Mouse (Mus musculus) E14TG2a.4 (cell line): ENCODE results near the gene Fxyd4.

Experiments used
- H3K27me3 ChIP-seq: 2 replicates; pipeline ENCODE4 v1.6.1; 2014; ENCODE audit warnings: low read length, control low read depth; ENCODE audit not compliant: insufficient read depth
- H3K36me3 ChIP-seq: 2 replicates; pipeline ENCODE4 v1.6.1; 2014; ENCODE audit warnings: low read length, control low read depth; ENCODE audit not compliant: insufficient read depth
- H3K4me1 ChIP-seq: replicated peaks from 2 replicates; pipeline ENCODE4 v1.6.1; 2014; ENCODE audit warnings: low read depth, low read length, control low read depth
- H3K4me3 ChIP-seq: replicated peaks from 2 replicates; pipeline ENCODE4 v1.5.1; 2014; ENCODE audit warnings: mild to moderate bottlenecking, low read length
- H3K9me3 ChIP-seq: 2 replicates; pipeline ENCODE4 v1.6.1; 2014; ENCODE audit warnings: low read length, control low read depth
- CTCF ChIP-seq: conservative IDR thresholded peaks from 2 replicates; pipeline ENCODE4 v1.5.1; 2014; ENCODE audit warnings: low read length
- NANOG ChIP-seq: IDR thresholded peaks from 2 replicates; pipeline ENCODE4 v1.6.1; 2014; ENCODE audit warnings: borderline replicate concordance, low read length, mixed read lengths
- POU5F1 ChIP-seq: IDR thresholded peaks from 2 replicates; pipeline ENCODE4 v1.6.1; 2014; ENCODE audit warnings: low read length, borderline replicate concordance

The Fxyd4 gene

DNA sequence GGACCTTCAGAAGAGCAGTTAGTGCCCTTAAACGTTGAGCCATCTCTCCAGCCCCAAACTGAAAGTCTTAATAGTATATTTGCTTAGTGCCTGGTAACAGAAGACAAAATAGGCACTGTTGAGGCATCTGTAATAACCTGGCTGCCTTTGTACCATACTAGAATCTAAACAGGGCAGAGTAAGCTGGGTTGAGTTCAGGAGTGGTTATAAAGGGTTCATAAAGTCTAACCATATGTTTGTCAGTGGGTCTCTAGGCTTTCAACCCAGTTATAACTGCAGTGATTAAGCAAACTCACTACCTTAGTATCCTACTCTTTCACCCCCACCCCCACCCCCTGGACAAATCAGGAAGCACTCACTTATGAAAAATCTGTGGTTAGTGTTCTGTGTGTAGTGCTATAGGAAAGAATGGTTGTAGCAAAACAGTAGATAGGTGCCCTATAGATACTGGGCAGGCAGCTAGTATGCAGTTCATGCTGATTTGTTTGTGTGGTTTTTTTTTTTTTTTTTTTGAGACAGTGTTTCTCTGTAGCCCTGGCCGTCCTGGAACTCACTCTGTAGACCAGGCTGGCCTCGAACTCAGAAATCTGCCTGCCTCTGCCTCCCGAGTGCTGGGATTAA is 10.5 kb downstream of the Fxyd4 start:
- TF ChIP-seq CTCF (no peak), POU5F1 (no peak), NANOG (no peak)
- H3K36me3 ChIP-seq = peaks cover 69% of the 10 kb centered on the region
- no peaks in the 10 kb centered on the region for H3K27me3 ChIP-seq
- H3K4me1 ChIP-seq = peaks cover 38% of the 10 kb centered on the region
- no peak overlapping the region for H3K4me3 ChIP-seq
- no peaks in the 10 kb centered on the region for H3K9me3 ChIP-seq

DNA sequence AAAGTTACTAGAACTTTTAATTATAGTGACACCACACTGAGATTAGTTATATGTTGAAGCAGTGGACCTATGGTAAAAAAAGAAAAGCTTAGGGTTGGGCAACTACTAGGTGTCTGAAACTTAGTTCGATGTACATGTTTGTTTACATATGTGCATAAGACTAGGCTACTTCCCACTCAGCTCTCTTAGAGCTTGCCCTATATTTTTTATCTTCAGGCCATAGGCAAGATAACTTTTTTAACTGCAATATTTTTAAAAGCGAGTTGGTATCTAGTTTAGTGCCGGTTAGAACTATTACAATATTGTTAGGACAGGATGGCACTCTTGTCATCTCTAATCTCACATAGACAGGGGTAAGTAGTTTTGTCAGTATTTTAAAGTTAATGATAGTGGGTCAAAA is 15.5 kb downstream of the Fxyd4 start:
- TF ChIP-seq POU5F1 (no peak), NANOG (no peak), CTCF (no peak)
- Histone ChIP-seq H3K4me3 (peak overlapping the region; percentile 27; the same call in 1 of the 2 replicates), H3K9me3 (no peaks in the 10 kb centered on the region), H3K4me1 (peaks cover 54% of the 10 kb centered on the region), H3K27me3 (no peaks in the 10 kb centered on the region), H3K36me3 (peaks cover 74% of the 10 kb centered on the region)

- H3K36me3 ChIP-seq = peaks cover 69% of the 10 kb centered on the region
- H3K4me1 ChIP-seq = peaks cover 54% of the 10 kb centered on the region
- TF ChIP-seq CTCF (peak; percentile 81), POU5F1 (no peak)
- H3K27me3 ChIP-seq = no peaks in the 10 kb centered on the region
- peak overlapping the region; percentile 99 for H3K4me3 ChIP-seq
- H3K9me3 ChIP-seq = no peaks in the 10 kb centered on the region
Measured at GRCm38 (mm10) chr6:117920659-117921640, 16.5 kb downstream of the Fxyd4 start.

- Histone ChIP-seq H3K36me3 (peaks cover 83% of the 10 kb centered on the region), H3K27me3 (no peaks in the 10 kb centered on the region), H3K4me1 (peaks cover 77% of the 10 kb centered on the region), H3K9me3 (no peaks in the 10 kb centered on the region), H3K4me3 (peak overlapping the region; percentile 99)
- TF ChIP-seq CTCF = no peak
Measured at GRCm38 (mm10) chr6:117918043-117918442, 19.4 kb downstream of the Fxyd4 start.

DNA sequence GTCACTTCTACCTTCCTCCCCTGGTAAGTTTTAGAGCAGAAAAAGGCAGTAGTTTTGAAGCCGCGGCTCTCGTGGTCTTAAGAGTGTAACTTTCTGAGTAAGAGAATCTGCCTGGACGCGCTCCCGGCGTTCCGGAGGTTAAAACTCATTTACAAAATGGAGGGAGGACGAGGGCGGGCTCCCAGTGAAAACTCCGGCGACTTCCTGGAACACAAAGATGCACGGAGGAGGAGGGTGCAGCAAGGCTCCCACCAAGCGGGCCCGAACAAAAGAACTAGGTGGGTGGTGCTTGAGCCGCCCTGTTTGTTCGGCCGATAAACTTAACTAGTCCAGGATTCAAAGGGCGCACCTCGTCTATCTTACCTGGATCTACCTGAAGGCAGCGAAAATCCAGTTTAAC is 19.9 kb downstream of the Fxyd4 start:
- no peak for TF ChIP-seq CTCF
- TF ChIP-seq NANOG = no peak
- no peak for TF ChIP-seq POU5F1
- peaks cover 83% of the 10 kb centered on the region for H3K36me3 ChIP-seq
- peaks cover 79% of the 10 kb centered on the region for H3K4me1 ChIP-seq
- peak overlapping the region; percentile 99 for H3K4me3 ChIP-seq
- no peaks in the 10 kb centered on the region for H3K9me3 ChIP-seq
- no peaks in the 10 kb centered on the region for H3K27me3 ChIP-seq

- TF ChIP-seq CTCF (no peak), POU5F1 (no peak), NANOG (no peak)
- Histone ChIP-seq H3K4me3 (peak overlapping the region; percentile 99), H3K36me3 (peaks cover 82% of the 10 kb centered on the region), H3K27me3 (no peaks in the 10 kb centered on the region), H3K9me3 (no peaks in the 10 kb centered on the region), H3K4me1 (peaks cover 79% of the 10 kb centered on the region)
Measured at GRCm38 (mm10) chr6:117916737-117917426, 20.6 kb downstream of the Fxyd4 start.

DNA sequence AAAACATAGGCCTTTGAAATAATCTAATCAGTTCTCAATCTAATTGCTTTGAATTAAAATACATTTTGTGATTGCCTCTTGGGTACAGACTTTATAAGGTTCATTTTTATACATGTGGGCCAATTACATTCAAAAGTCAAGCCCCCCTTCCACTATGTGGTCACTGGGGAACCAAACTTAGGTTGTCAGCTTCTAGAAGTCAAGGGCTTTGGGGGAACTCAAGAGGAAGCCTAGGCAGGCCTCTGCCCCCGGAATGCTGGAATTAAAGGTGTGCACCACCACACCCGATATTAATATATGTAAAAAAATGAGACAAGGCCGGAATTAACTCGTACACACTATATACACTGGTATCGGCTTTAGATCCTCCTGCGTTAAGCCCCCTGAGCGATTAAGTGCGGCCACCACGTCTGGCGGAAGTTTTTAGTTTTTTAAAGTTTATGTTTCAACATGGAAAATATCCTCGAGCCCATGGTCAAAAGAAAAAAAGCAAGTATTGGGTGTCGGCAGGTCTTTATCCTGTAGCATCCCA is 21.2 kb downstream of the Fxyd4 start:
- TF ChIP-seq CTCF (no peak), POU5F1 (no peak), NANOG (no peak)
- no peaks in the 10 kb centered on the region for H3K27me3 ChIP-seq
- H3K9me3 ChIP-seq = no peaks in the 10 kb centered on the region
- peak overlapping the region; percentile 99 for H3K4me3 ChIP-seq
- peaks cover 79% of the 10 kb centered on the region for H3K4me1 ChIP-seq
- peaks cover 81% of the 10 kb centered on the region for H3K36me3 ChIP-seq

DNA sequence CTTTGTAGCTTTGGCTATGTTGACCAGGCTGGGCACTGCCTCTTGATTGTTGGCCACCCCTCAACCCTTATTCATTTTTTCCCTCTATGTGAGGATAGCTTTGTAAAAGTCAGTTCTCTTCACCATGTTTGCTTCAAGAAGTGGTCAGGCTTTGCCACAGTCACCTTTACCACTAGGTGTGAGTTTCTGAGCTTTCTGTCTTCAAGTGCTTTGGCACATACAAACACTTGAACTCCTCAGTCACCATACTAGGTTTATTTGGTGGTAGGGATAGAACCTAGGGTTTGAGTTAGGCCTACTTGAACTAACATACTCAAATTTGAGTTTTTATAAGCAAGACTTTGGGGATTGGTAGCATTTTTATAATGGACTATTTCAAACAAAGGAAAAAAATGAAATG is 23.0 kb downstream of the Fxyd4 start:
- Histone ChIP-seq H3K9me3 (no peaks in the 10 kb centered on the region), H3K27me3 (no peaks in the 10 kb centered on the region), H3K4me1 (peaks cover 78% of the 10 kb centered on the region), H3K36me3 (peaks cover 78% of the 10 kb centered on the region), H3K4me3 (peak overlapping the region; percentile 99)
- TF ChIP-seq NANOG = no peak
- TF ChIP-seq CTCF = no peak

DNA sequence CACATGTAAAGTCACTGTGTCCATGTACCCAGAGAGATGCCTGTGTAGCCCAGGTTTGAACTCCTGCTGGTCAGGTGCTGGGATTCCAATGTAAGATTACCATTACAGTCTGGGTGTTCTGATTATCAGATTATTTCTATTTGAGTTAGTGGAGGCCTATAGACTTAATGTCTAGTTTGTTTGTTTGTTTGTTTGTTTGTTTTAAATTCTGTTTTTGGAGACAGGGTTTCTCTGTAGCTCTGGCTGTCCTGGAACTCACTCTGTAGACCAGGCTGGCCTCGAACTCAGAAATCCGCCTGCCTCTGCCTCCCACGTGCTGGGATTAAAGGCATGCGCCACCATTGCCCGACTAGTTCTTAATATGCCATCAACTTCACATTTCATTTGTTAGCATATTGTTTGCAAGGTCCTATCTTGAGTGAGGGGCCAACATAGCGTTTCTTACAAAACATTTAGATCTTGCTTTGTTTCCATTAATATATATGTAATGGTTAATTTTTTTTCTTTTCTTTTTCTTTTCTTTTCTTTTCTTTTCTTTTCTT is 27.3 kb downstream of the Fxyd4 start:
- peaks cover 55% of the 10 kb centered on the region for H3K36me3 ChIP-seq
- H3K4me3 ChIP-seq = peak overlapping the region; percentile 99
- H3K27me3 ChIP-seq = no peaks in the 10 kb centered on the region
- H3K9me3 ChIP-seq = no peaks in the 10 kb centered on the region
- H3K4me1 ChIP-seq = peaks cover 64% of the 10 kb centered on the region
- no peak for TF ChIP-seq NANOG
- TF ChIP-seq POU5F1 = no peak
